Mouse (Mus musculus): ENCODE data around the gene Dkk2.
A peak's percentile ranks its signal among the peaks of the same experiment; 100 is the strongest.
"Not testable (repeated sequence)": the region's sequence is repeated elsewhere in the genome, so short reads cannot be mapped to it uniquely, and the experiment has no call there.

Gene Dkk2

GRCm38 (mm10) chr3:132085112-132085822 lies at the start of gene Dkk2:
TSS of gene Dkk2 (plus strand) at chr3:132085292.
- no peak for DNase-seq

- DNase-seq: no peak
Observed at GRCm38 (mm10) chr3:132036704-132037103, 48.4 kb upstream of the Dkk2 start.

GRCm38 (mm10) chr3:132037670-132038069 lies 47.4 kb upstream of the Dkk2 start:
- DNase-seq: no peak

- DNase-seq: no peak
Observed at GRCm38 (mm10) chr3:132040066-132040465, 45.0 kb upstream of the Dkk2 start.

- DNase-seq: no peak
Observed at GRCm38 (mm10) chr3:132050884-132051457, 34.1 kb upstream of the Dkk2 start.

- not testable (repeated sequence) for DNase-seq
Observed at GRCm38 (mm10) chr3:132062816-132063215, 22.3 kb upstream of the Dkk2 start.

GRCm38 (mm10) chr3:132063374-132063773 lies 21.7 kb upstream of the Dkk2 start:
- DNase-seq: no peak

- DNase-seq: no peak
Observed at GRCm38 (mm10) chr3:132063966-132064365, 21.1 kb upstream of the Dkk2 start.

GRCm38 (mm10) chr3:132064920-132065319 lies 20.2 kb upstream of the Dkk2 start:
- DNase-seq: no peak

- DNase-seq: no peak
Observed at GRCm38 (mm10) chr3:132070949-132071348, 14.1 kb upstream of the Dkk2 start.

GRCm38 (mm10) chr3:132084018-132084417 lies 1.1 kb upstream of the Dkk2 start:
- peak; percentile 20 to 52 for DNase-seq

GRCm38 (mm10) chr3:132084680-132085079 lies 412 bp upstream of the Dkk2 start:
- DNase-seq: no peak

GRCm38 (mm10) chr3:132085823-132086350 lies 795 bp downstream of the Dkk2 start:
- DNase-seq: no peak

GRCm38 (mm10) chr3:132086461-132086860 lies 1.4 kb downstream of the Dkk2 start:
- DNase-seq: no peak

- no peak for DNase-seq
Observed at GRCm38 (mm10) chr3:132087011-132087486, 2.0 kb downstream of the Dkk2 start.

- DNase-seq: no peak
Observed at GRCm38 (mm10) chr3:132092983-132093382, 7.9 kb downstream of the Dkk2 start.

- no peak for DNase-seq
Observed at GRCm38 (mm10) chr3:132096296-132096695, 11.2 kb downstream of the Dkk2 start.

GRCm38 (mm10) chr3:132100746-132101145 lies 15.7 kb downstream of the Dkk2 start:
- DNase-seq: no peak

- DNase-seq: no peak
Observed at GRCm38 (mm10) chr3:132103020-132103419, 17.9 kb downstream of the Dkk2 start.

- peak; percentile 67 to 68 for DNase-seq
Observed at GRCm38 (mm10) chr3:132103454-132103853, 18.4 kb downstream of the Dkk2 start.

GRCm38 (mm10) chr3:132115772-132116511 lies 30.9 kb downstream of the Dkk2 start:
- DNase-seq: no peak

GRCm38 (mm10) chr3:132121344-132121743 lies 36.3 kb downstream of the Dkk2 start:
- DNase-seq: no peak

GRCm38 (mm10) chr3:132122581-132122980 lies 37.5 kb downstream of the Dkk2 start:
- no peak for DNase-seq

Data from lung, adult 18-20 months (tissue).